Mouse (Mus musculus) midbrain, postnatal 0 days (tissue): ENCODE measurements at regions not wholly inside any gene's neighbourhood (a gene's known extent, or its start where the extent isn't known, plus 50 kb on each side); places are given as distances from the start of the nearest gene placed in this dataset.

ENCODE experiments used
- ATAC-seq: fragments of 200-750 bp; cut with Nextera tagmentation; 2 replicates; pipeline ENCODE4 v1.8.0; 2017; ENCODE audit warnings: moderate number of reproducible peaks, mild to moderate bottlenecking, moderate TSS enrichment, moderate library complexity; ENCODE audit not compliant: low FRiP score
- DNase-seq: peaks from one replicate; pipeline ENCODE4 v3.0.0-alpha.2; 2015; ENCODE audit warnings: low spot score
- H3K27ac ChIP-seq: fragments of 300-500 bp; sonication (generic); 2 replicates; pipeline ENCODE4 v1.5.1; 2014; ENCODE audit warnings: low read depth, mild to moderate bottlenecking, low read length, mixed read lengths
- H3K27me3 ChIP-seq: fragments of 300-500 bp; sonication (generic); 2 replicates; pipeline ENCODE4 v1.6.1; 2014; ENCODE audit warnings: low read length, control low read depth, mixed read lengths; ENCODE audit not compliant: insufficient read depth
- H3K36me3 ChIP-seq: fragments of 300-500 bp; sonication (generic); 2 replicates; pipeline ENCODE4 v1.6.1; 2014; ENCODE audit warnings: low read length, control low read depth, mixed read lengths; ENCODE audit not compliant: insufficient read depth
- H3K4me1 ChIP-seq: fragments of 300-500 bp; sonication (generic); 2 replicates; pipeline ENCODE4 v1.6.1; 2014; ENCODE audit warnings: mild to moderate bottlenecking, control low read depth, antibody characterized with exemption, low read length, mixed read lengths; ENCODE audit not compliant: insufficient read depth
- H3K4me2 ChIP-seq: fragments of 300-500 bp; sonication (generic); 2 replicates; pipeline ENCODE4 v1.6.1; 2014; ENCODE audit warnings: low read depth, mild to moderate bottlenecking, low read length, mixed read lengths; ENCODE audit not compliant: poor library complexity, severe bottlenecking
- H3K4me3 ChIP-seq: fragments of 300-500 bp; sonication (generic); 2 replicates; pipeline ENCODE4 v1.5.1; 2014; ENCODE audit warnings: low read depth, mild to moderate bottlenecking, low read length, moderate library complexity
- H3K9ac ChIP-seq: fragments of 300-500 bp; sonication (generic); replicated peaks from 2 replicates; pipeline ENCODE4 v1.6.1; 2014; ENCODE audit warnings: mild to moderate bottlenecking, low read length, moderate library complexity, mixed read lengths; ENCODE audit not compliant: poor library complexity, severe bottlenecking
- H3K9me3 ChIP-seq: fragments of 300-500 bp; sonication (generic); 2 replicates; pipeline ENCODE4 v1.6.1; 2016; ENCODE audit warnings: low read length, control low read depth
- CTCF ChIP-seq: IDR thresholded peaks from 2 replicates; pipeline ENCODE4 v1.5.1; 2016; ENCODE audit warnings: antibody characterized with exemption, mild to moderate bottlenecking
- WGBS: fragments of 180-500 bp; shearing (Covaris S2); extraction: QIAGEN DNeasy Blood & Tissue Kit; methylation state at CpG from one replicate; pipeline ENCODE4 v1.1.7; 2014; 5-methylcytosine and 5-hydroxymethylcytosine counted together

DNA sequence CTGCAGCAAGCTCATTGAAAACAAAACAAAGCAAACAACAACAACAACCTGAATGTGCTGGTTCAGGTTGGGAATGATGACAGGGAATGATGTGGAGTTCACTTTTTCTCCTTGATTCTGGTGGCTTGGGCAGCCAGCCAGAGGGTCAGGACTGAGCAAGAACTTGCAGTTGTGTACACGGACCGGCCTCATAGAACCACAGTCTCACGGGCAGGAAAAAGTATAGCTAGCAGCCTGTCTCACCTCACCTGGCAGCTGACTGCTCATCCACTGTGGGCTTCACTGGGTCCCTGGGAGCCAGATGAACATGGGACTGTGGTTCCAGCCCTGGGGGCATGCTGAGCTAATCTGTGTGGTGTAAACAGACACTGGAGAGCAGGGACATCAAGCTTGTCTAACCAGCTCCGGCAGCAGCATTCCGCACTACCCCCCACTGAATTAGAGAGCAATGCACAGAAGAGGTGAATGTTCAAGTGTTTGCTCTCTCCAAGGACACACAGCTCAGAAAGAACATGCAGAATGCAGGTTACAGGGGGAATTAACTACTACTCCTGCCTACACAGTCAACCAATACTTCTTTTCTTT lies 114.9 kb upstream of the Prr23a1 start:
- no peak overlapping the region for H3K4me2 ChIP-seq
- no peak overlapping the region for H3K27ac ChIP-seq
- WGBS, result 62% methylated on average over 5 of the region's 5 CpGs
- H3K36me3 ChIP-seq, result no peaks in the 10 kb centered on the region
- no peak for ATAC-seq
- H3K9me3 ChIP-seq, result 0 out of 2 replicates have a peak, but pooled peaks cover 4% of the 10 kb centered on the region
- H3K4me1 ChIP-seq, result no peaks in the 10 kb centered on the region
- H3K4me3 ChIP-seq, result no peak overlapping the region
- H3K27me3 ChIP-seq, result no peaks in the 10 kb centered on the region
- no peak for TF ChIP-seq CTCF
- no peak for DNase-seq
- no peak overlapping the region for H3K9ac ChIP-seq

GRCm38 (mm10) chr9:98726638-98727037 lies 115.7 kb upstream of the Prr23a1 start:
- ATAC-seq, result no peak
- Histone ChIP-seq H3K36me3 (no peaks in the 10 kb centered on the region), H3K4me2 (no peak overlapping the region), H3K4me3 (no peak overlapping the region), H3K27me3 (no peaks in the 10 kb centered on the region), H3K4me1 (no peaks in the 10 kb centered on the region), H3K27ac (no peak overlapping the region), H3K9me3 (no peaks in the 10 kb centered on the region), H3K9ac (no peak overlapping the region)
- no peak for DNase-seq
- 34% methylated on average over 5 of the region's 5 CpGs for WGBS
- TF ChIP-seq CTCF, result no peak

GRCm38 (mm10) chr9:98722885-98723284 lies 119.4 kb upstream of the Prr23a1 start:
- no peak for TF ChIP-seq CTCF
- no peaks in the 10 kb centered on the region for H3K9me3 ChIP-seq
- H3K9ac ChIP-seq, result no peak overlapping the region
- no peaks in the 10 kb centered on the region for H3K27me3 ChIP-seq
- H3K4me1 ChIP-seq, result no peaks in the 10 kb centered on the region
- no peak overlapping the region for H3K27ac ChIP-seq
- WGBS, result 77% methylated on average over 3 of the region's 3 CpGs
- H3K4me2 ChIP-seq, result no peak overlapping the region
- DNase-seq, result no peak
- no peak overlapping the region for H3K4me3 ChIP-seq
- no peak for ATAC-seq
- no peaks in the 10 kb centered on the region for H3K36me3 ChIP-seq

- no peak for ATAC-seq
These were observed 119.9 kb upstream of the Mrps22 start for GRCm38 (mm10) chr9:98721381-98721780.

GRCm38 (mm10) chr9:98717701-98718270 lies 116.3 kb upstream of the Mrps22 start:
- ATAC-seq, result no peak
- DNase-seq, result no peak
- no peak overlapping the region for H3K27ac ChIP-seq
- no peaks in the 10 kb centered on the region for H3K27me3 ChIP-seq
- no peaks in the 10 kb centered on the region for H3K36me3 ChIP-seq
- 82% methylated on average over 11 of the region's 11 CpGs for WGBS
- no peak overlapping the region for H3K4me3 ChIP-seq
- no peaks in the 10 kb centered on the region for H3K4me1 ChIP-seq
- H3K9me3 ChIP-seq, result no peaks in the 10 kb centered on the region
- no peak overlapping the region for H3K4me2 ChIP-seq
- no peak for TF ChIP-seq CTCF
- no peak overlapping the region for H3K9ac ChIP-seq

More at GRCm38 (mm10) chr9:98721381-98721780, 119.9 kb upstream of the Mrps22 start:
- H3K27me3 ChIP-seq, result no peaks in the 10 kb centered on the region
- no peaks in the 10 kb centered on the region for H3K9me3 ChIP-seq
- no peaks in the 10 kb centered on the region for H3K4me1 ChIP-seq
- no peak for DNase-seq
- WGBS, result 85% methylated on average over 5 of the region's 5 CpGs
- TF ChIP-seq CTCF, result no peak
- no peak overlapping the region for H3K4me3 ChIP-seq
- no peak overlapping the region for H3K4me2 ChIP-seq
- no peak overlapping the region for H3K27ac ChIP-seq
- H3K9ac ChIP-seq, result no peak overlapping the region
- H3K36me3 ChIP-seq, result no peaks in the 10 kb centered on the region

- no peaks in the 10 kb centered on the region for H3K27me3 ChIP-seq
- no peaks in the 10 kb centered on the region for H3K36me3 ChIP-seq
- H3K4me1 ChIP-seq, result no peaks in the 10 kb centered on the region
- H3K9me3 ChIP-seq, result no peaks in the 10 kb centered on the region
- no peak for ATAC-seq
- DNase-seq, result no peak
- no peak overlapping the region for H3K4me3 ChIP-seq
- no peak overlapping the region for H3K9ac ChIP-seq
- TF ChIP-seq CTCF, result no peak
- WGBS, result 87% methylated on average over 9 of the region's 9 CpGs
- no peak overlapping the region for H3K4me2 ChIP-seq
- no peak overlapping the region for H3K27ac ChIP-seq
These were observed 113.2 kb upstream of the Mrps22 start for GRCm38 (mm10) chr9:98714661-98715060.
